Mouse (Mus musculus): Measurements from ENCODE around the gene Fam171a2. TPM values are rescaled to one million over a fixed set of nuclear protein-coding genes. Genes with fewer than 3 reads are reported as not detected.

Gene Fam171a2
- polyA plus RNA-seq, 1 experiment, result 6.9 TPM

- DNase-seq (ENCODE audit: low spot score), result peak; percentile 60
These were observed 8.4 kb upstream of the Fam171a2 start for GRCm38 (mm10) chr11:102455740-102456396.

- no peak for DNase-seq (ENCODE audit: low spot score)
These were observed 5.6 kb upstream of the Fam171a2 start for GRCm38 (mm10) chr11:102453131-102453530.

GRCm38 (mm10) chr11:102449043-102450008, 1.8 kb upstream of the Fam171a2 start:
- DNase-seq (ENCODE audit: low spot score), result no peak

GRCm38 (mm10) chr11:102448327-102448726, 845 bp upstream of the Fam171a2 start:
- DNase-seq (ENCODE audit: low spot score), result no peak

GRCm38 (mm10) chr11:102446581-102447461, 661 bp downstream of the Fam171a2 start:
- no peak for DNase-seq (ENCODE audit: low spot score)

GRCm38 (mm10) chr11:102445891-102446361, 1.6 kb downstream of the Fam171a2 start:
- DNase-seq (ENCODE audit: low spot score), result no peak

GRCm38 (mm10) chr11:102445264-102445890, 2.1 kb downstream of the Fam171a2 start:
- DNase-seq (ENCODE audit: low spot score), result no peak

- no peak for DNase-seq (ENCODE audit: low spot score)
These were observed 2.7 kb downstream of the Fam171a2 start for GRCm38 (mm10) chr11:102444781-102445180.

GRCm38 (mm10) chr11:102444321-102444720, 3.2 kb downstream of the Fam171a2 start:
- no peak for DNase-seq (ENCODE audit: low spot score)

GRCm38 (mm10) chr11:102443740-102444139, 3.7 kb downstream of the Fam171a2 start:
- no peak for DNase-seq (ENCODE audit: low spot score)

- DNase-seq (ENCODE audit: low spot score), result no peak
These were observed 5.4 kb downstream of the Fam171a2 start for GRCm38 (mm10) chr11:102442089-102442488.

GRCm38 (mm10) chr11:102441434-102441833, 6.0 kb downstream of the Fam171a2 start:
- no peak for DNase-seq (ENCODE audit: low spot score)

GRCm38 (mm10) chr11:102440255-102440654, 7.2 kb downstream of the Fam171a2 start:
- DNase-seq (ENCODE audit: low spot score), result no peak

GRCm38 (mm10) chr11:102439093-102440082, 8.1 kb downstream of the Fam171a2 start:
- DNase-seq (ENCODE audit: low spot score), result no peak

- peak; percentile 77 for DNase-seq (ENCODE audit: low spot score)
These were observed 9.0 kb downstream of the Fam171a2 start for GRCm38 (mm10) chr11:102438212-102439092.

- peak; percentile 59 for DNase-seq (ENCODE audit: low spot score)
These were observed 10.1 kb downstream of the Fam171a2 start for GRCm38 (mm10) chr11:102437120-102438061.

GRCm38 (mm10) chr11:102436471-102436790, 11.1 kb downstream of the Fam171a2 start:
- no peak for DNase-seq (ENCODE audit: low spot score)
